Mouse (Mus musculus): Measurements from ENCODE around the gene Krt7. TPM values are rescaled to one million over a fixed set of nuclear protein-coding genes. Genes with fewer than 3 reads are reported as not detected.

Krt7 gene
- polyA plus RNA-seq, 1 experiment from 2014 or later, result 13.7 TPM

DNA sequence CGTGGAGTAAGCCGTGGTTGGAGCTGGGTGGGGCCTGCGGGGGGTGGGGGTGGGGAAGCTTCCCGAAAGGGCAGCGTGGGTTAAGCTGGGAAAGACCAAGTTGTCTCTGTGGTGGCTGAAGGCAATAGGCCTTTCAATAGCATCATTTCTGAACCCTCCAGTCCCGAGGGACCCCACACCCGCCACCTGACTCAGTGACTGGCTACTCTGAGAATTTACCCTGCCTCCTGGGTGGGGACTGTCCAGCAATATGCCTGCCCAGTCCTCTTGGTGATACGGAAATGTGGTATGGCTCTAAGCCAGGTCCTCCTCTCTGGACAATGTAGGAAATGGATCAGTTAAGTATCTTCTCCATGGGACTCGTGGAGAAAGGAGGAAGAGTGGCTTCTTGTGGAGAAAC lies 29.1 kb upstream of the Krt7 start:
- H3K9ac ChIP-seq (ENCODE audit: low read length), result no peak overlapping the region; the same call in 1 of the 2 replicates
- peaks cover 24 to 38% of the 10 kb centered on the region in 2 experiments for H3K4me1 ChIP-seq (ENCODE audit: control insufficient read depth in 2 of 2, insufficient read depth in 2 of 2, low read length in 2 of 2)
- H3K36me3 ChIP-seq (ENCODE audit: control insufficient read depth, insufficient read depth, low read length), result no peaks in the 10 kb centered on the region
- H3K9me3 ChIP-seq (ENCODE audit: control insufficient read depth, low read length), result no peaks in the 10 kb centered on the region
- no peak overlapping the region for H3K4me3 ChIP-seq (ENCODE audit: control insufficient read depth in 1 of 2, insufficient read depth in 1 of 2, low read depth in 1 of 2, low read length in 2 of 2)
- ATAC-seq (ENCODE audit: insufficient number of reproducible peaks, insufficient read depth, low FRiP score, low read depth), result no peak
- WGBS, result 38% methylated on average over 9 of the region's 9 CpGs
- H3K27me3 ChIP-seq (ENCODE audit: control insufficient read depth, insufficient read depth, low read length), result no peaks in the 10 kb centered on the region
- peak overlapping the region; percentile 15; the same call in 1 of the 2 replicates for H3K4me2 ChIP-seq (ENCODE audit: low read length)
- H3K27ac ChIP-seq (replicated peaks in 1 of 2; ENCODE audit: control insufficient read depth in 1 of 2, insufficient read depth in 1 of 2, low read depth in 2 of 2, low read length in 2 of 2), result no peak overlapping the region

DNA sequence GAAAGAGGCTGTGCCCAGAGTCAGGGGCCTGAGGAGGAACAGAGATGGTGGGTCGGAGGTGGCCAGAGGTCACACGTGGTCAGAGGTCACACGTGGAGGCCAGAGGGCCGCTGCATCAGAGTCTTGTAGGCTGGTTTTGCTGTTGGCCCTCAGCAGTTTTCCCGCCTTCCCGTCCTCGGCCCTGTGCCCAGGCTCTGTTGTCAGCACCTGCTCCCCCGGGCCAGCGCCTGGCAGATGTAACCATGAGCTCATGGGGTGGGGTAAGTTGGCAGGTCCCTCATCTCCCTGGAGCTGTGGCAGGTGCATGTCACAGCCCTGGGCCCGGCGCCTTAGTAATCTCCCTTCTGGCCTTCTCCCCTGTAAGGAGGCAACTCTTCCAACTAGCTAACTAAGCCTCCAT lies 28.0 kb upstream of the Krt7 start:
- no peaks in the 10 kb centered on the region for H3K36me3 ChIP-seq (ENCODE audit: control insufficient read depth, insufficient read depth, low read length)
- H3K4me3 ChIP-seq (ENCODE audit: control insufficient read depth in 1 of 2, insufficient read depth in 1 of 2, low read depth in 1 of 2, low read length in 2 of 2), result no peak overlapping the region
- H3K27me3 ChIP-seq (ENCODE audit: control insufficient read depth, insufficient read depth, low read length), result no peaks in the 10 kb centered on the region
- H3K27ac ChIP-seq (replicated peaks in 1 of 2; ENCODE audit: control insufficient read depth in 1 of 2, insufficient read depth in 1 of 2, low read depth in 2 of 2, low read length in 2 of 2), result no peak overlapping the region
- no peak overlapping the region for H3K9ac ChIP-seq (ENCODE audit: low read length)
- ATAC-seq (ENCODE audit: insufficient number of reproducible peaks, insufficient read depth, low FRiP score, low read depth), result no peak
- no peak overlapping the region for H3K4me2 ChIP-seq (ENCODE audit: low read length)
- H3K4me1 ChIP-seq (ENCODE audit: control insufficient read depth in 2 of 2, insufficient read depth in 2 of 2, low read length in 2 of 2), result peaks cover 20 to 38% of the 10 kb centered on the region in 2 experiments
- 70% methylated on average over 11 of the region's 11 CpGs for WGBS
- H3K9me3 ChIP-seq (ENCODE audit: control insufficient read depth, low read length), result no peaks in the 10 kb centered on the region

DNA sequence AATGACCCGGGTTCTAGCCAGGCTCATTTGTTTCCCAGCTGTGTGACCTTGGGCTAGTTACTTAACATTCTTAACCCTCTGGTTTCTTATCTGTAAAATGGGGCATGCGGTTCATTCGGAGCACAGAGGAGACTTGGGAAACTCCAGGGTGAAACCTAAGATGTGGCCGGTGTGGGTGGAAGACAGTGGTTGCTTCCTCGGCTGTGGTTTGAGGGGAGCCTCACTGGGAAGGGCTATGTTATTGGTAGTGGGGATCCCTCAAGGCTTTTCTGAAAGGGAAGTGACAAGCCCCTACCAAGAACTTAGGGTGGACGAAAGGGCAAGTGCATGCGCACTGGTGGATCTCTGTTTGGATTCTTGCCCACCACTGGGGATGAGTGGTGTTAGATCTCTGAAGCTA lies 26.2 kb upstream of the Krt7 start:
- H3K4me2 ChIP-seq (ENCODE audit: low read length), result no peak overlapping the region
- H3K4me3 ChIP-seq (ENCODE audit: control insufficient read depth in 1 of 2, insufficient read depth in 1 of 2, low read depth in 1 of 2, low read length in 2 of 2), result no peak overlapping the region
- H3K27me3 ChIP-seq (ENCODE audit: control insufficient read depth, insufficient read depth, low read length), result no peaks in the 10 kb centered on the region
- H3K9me3 ChIP-seq (ENCODE audit: control insufficient read depth, low read length), result no peaks in the 10 kb centered on the region
- peaks cover 27 to 47% of the 10 kb centered on the region in 2 experiments for H3K4me1 ChIP-seq (ENCODE audit: control insufficient read depth in 2 of 2, insufficient read depth in 2 of 2, low read length in 2 of 2)
- no peak for ATAC-seq (ENCODE audit: insufficient number of reproducible peaks, insufficient read depth, low FRiP score, low read depth)
- WGBS, result 71% methylated on average over 7 of the region's 7 CpGs
- no peak overlapping the region for H3K9ac ChIP-seq (ENCODE audit: low read length)
- no peaks in the 10 kb centered on the region for H3K36me3 ChIP-seq (ENCODE audit: control insufficient read depth, insufficient read depth, low read length)
- H3K27ac ChIP-seq (replicated peaks in 1 of 2; ENCODE audit: control insufficient read depth in 1 of 2, insufficient read depth in 1 of 2, low read depth in 2 of 2, low read length in 2 of 2), result no peak overlapping the region

DNA sequence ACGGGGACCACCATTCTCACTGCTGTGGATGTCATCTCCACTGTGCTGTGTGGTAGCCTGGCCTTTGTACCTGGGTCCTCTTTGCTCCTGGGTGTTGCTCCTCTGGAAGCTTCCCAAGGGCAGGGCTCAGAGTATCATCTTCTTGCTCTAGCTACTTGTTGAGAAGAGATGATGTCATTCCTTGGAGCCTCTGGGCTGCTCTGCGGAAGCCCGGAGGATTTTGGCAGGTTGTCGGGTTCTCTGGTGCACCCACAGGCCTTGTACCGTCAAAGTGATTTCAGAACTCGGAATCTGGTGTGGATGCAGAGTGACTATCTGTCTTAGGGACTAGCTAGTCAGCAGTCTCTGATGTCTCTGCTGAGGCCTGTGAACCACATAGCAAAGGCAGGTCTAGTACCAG lies 25.8 kb upstream of the Krt7 start:
- no peaks in the 10 kb centered on the region for H3K36me3 ChIP-seq (ENCODE audit: control insufficient read depth, insufficient read depth, low read length)
- peaks cover 27 to 47% of the 10 kb centered on the region in 2 experiments for H3K4me1 ChIP-seq (ENCODE audit: control insufficient read depth in 2 of 2, insufficient read depth in 2 of 2, low read length in 2 of 2)
- ATAC-seq (ENCODE audit: insufficient number of reproducible peaks, insufficient read depth, low FRiP score, low read depth), result no peak
- WGBS, result 65% methylated on average over 6 of the region's 6 CpGs
- H3K4me2 ChIP-seq (ENCODE audit: low read length), result no peak overlapping the region
- H3K27me3 ChIP-seq (ENCODE audit: control insufficient read depth, insufficient read depth, low read length), result no peaks in the 10 kb centered on the region
- no peak overlapping the region for H3K9ac ChIP-seq (ENCODE audit: low read length)
- H3K9me3 ChIP-seq (ENCODE audit: control insufficient read depth, low read length), result no peaks in the 10 kb centered on the region
- no peak overlapping the region for H3K4me3 ChIP-seq (ENCODE audit: control insufficient read depth in 1 of 2, insufficient read depth in 1 of 2, low read depth in 1 of 2, low read length in 2 of 2)
- H3K27ac ChIP-seq (replicated peaks in 1 of 2; ENCODE audit: control insufficient read depth in 1 of 2, insufficient read depth in 1 of 2, low read depth in 2 of 2, low read length in 2 of 2), result no peak overlapping the region

- Histone ChIP-seq H3K9me3 (ENCODE audit: control insufficient read depth, low read length) (no peaks in the 10 kb centered on the region), H3K27me3 (ENCODE audit: control insufficient read depth, insufficient read depth, low read length) (no peaks in the 10 kb centered on the region; the same call in 1 of the 2 replicates), H3K9ac (ENCODE audit: low read length) (no peak overlapping the region), H3K4me3 (ENCODE audit: control insufficient read depth in 1 of 2, insufficient read depth in 1 of 2, low read depth in 1 of 2, low read length in 2 of 2) (no peak overlapping the region), H3K27ac (replicated peaks in 1 of 2; ENCODE audit: control insufficient read depth in 1 of 2, insufficient read depth in 1 of 2, low read depth in 2 of 2, low read length in 2 of 2) (no peak overlapping the region), H3K4me2 (ENCODE audit: low read length) (no peak overlapping the region), H3K4me1 (ENCODE audit: control insufficient read depth in 2 of 2, insufficient read depth in 2 of 2, low read length in 2 of 2) (peaks cover 13 to 34% of the 10 kb centered on the region in 2 experiments), H3K36me3 (ENCODE audit: control insufficient read depth, insufficient read depth, low read length) (no peaks in the 10 kb centered on the region)
- no peak for ATAC-seq (ENCODE audit: insufficient number of reproducible peaks, insufficient read depth, low FRiP score, low read depth)
- 65% methylated on average over 3 of the region's 3 CpGs for WGBS
Observed at GRCm38 (mm10) chr15:101387176-101387575, 23.7 kb upstream of the Krt7 start.

GRCm38 (mm10) chr15:101388034-101388541 lies 22.8 kb upstream of the Krt7 start:
- H3K9me3 ChIP-seq (ENCODE audit: control insufficient read depth, low read length), result no peaks in the 10 kb centered on the region
- no peaks in the 10 kb centered on the region for H3K36me3 ChIP-seq (ENCODE audit: control insufficient read depth, insufficient read depth, low read length)
- WGBS, result 14% methylated on average over 5 of the region's 5 CpGs
- ATAC-seq (ENCODE audit: insufficient number of reproducible peaks, insufficient read depth, low FRiP score, low read depth), result no peak
- no peaks in the 10 kb centered on the region; the same call in 1 of the 2 replicates for H3K27me3 ChIP-seq (ENCODE audit: control insufficient read depth, insufficient read depth, low read length)
- H3K4me3 ChIP-seq (ENCODE audit: control insufficient read depth in 1 of 2, insufficient read depth in 1 of 2, low read depth in 1 of 2, low read length in 2 of 2), result no peak overlapping the region
- H3K9ac ChIP-seq (ENCODE audit: low read length), result no peak overlapping the region
- no peak overlapping the region for H3K4me2 ChIP-seq (ENCODE audit: low read length)
- no peak overlapping the region for H3K27ac ChIP-seq (replicated peaks in 1 of 2; ENCODE audit: control insufficient read depth in 1 of 2, insufficient read depth in 1 of 2, low read depth in 2 of 2, low read length in 2 of 2)
- peaks cover 13 to 28% of the 10 kb centered on the region in 2 experiments for H3K4me1 ChIP-seq (ENCODE audit: control insufficient read depth in 2 of 2, insufficient read depth in 2 of 2, low read length in 2 of 2)

- Histone ChIP-seq H3K36me3 (ENCODE audit: control insufficient read depth, insufficient read depth, low read length) (no peaks in the 10 kb centered on the region), H3K4me3 (ENCODE audit: control insufficient read depth in 1 of 2, insufficient read depth in 1 of 2, low read depth in 1 of 2, low read length in 2 of 2) (no peak overlapping the region), H3K4me1 (ENCODE audit: control insufficient read depth in 2 of 2, insufficient read depth in 2 of 2, low read length in 2 of 2) (peaks cover 7 to 18% of the 10 kb centered on the region in 2 experiments), H3K9me3 (ENCODE audit: control insufficient read depth, low read length) (no peaks in the 10 kb centered on the region), H3K4me2 (ENCODE audit: low read length) (no peak overlapping the region), H3K9ac (ENCODE audit: low read length) (no peak overlapping the region), H3K27me3 (ENCODE audit: control insufficient read depth, insufficient read depth, low read length) (no peaks in the 10 kb centered on the region; the same call in 1 of the 2 replicates), H3K27ac (replicated peaks in 1 of 2; ENCODE audit: control insufficient read depth in 1 of 2, insufficient read depth in 1 of 2, low read depth in 2 of 2, low read length in 2 of 2) (no peak overlapping the region)
- WGBS, result 83% methylated on average over 5 of the region's 5 CpGs
- ATAC-seq (ENCODE audit: insufficient number of reproducible peaks, insufficient read depth, low FRiP score, low read depth), result no peak
Observed at GRCm38 (mm10) chr15:101390203-101390602, 20.6 kb upstream of the Krt7 start.

DNA sequence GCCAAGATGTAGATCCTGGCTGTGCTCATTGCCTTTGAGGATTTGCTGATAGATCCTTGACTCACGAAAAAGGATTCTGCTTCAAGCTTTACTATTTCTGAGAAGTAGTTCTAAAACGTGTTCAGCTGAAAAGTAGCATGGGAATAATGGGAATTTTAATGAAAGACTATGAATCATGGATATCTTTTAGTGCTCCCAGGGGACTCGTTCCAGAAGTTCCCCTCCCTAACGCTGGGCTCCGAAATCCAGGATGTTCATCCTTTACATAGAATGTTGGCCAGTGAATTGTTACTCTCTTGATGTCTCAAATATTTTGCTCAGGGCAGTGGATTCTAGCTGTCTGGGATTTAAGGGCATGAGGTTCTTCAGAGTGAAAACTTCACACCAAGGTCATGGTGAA lies 18.6 kb upstream of the Krt7 start:
- no peak for ATAC-seq (ENCODE audit: insufficient number of reproducible peaks, insufficient read depth, low FRiP score, low read depth)

More for the DNA sequence above, 18.6 kb upstream of the Krt7 start:
- Histone ChIP-seq H3K27me3 (ENCODE audit: control insufficient read depth, insufficient read depth, low read length) (no peaks in the 10 kb centered on the region; the same call in 1 of the 2 replicates), H3K9me3 (ENCODE audit: control insufficient read depth, low read length) (no peaks in the 10 kb centered on the region), H3K4me2 (ENCODE audit: low read length) (no peak overlapping the region), H3K27ac (replicated peaks in 1 of 2; ENCODE audit: control insufficient read depth in 1 of 2, insufficient read depth in 1 of 2, low read depth in 2 of 2, low read length in 2 of 2) (no peak overlapping the region), H3K36me3 (ENCODE audit: control insufficient read depth, insufficient read depth, low read length) (no peaks in the 10 kb centered on the region), H3K4me3 (ENCODE audit: control insufficient read depth in 1 of 2, insufficient read depth in 1 of 2, low read depth in 1 of 2, low read length in 2 of 2) (no peak overlapping the region), H3K4me1 (ENCODE audit: control insufficient read depth in 2 of 2, insufficient read depth in 2 of 2, low read length in 2 of 2) (peaks cover 11 to 19% of the 10 kb centered on the region in 2 experiments), H3K9ac (ENCODE audit: low read length) (no peak overlapping the region)
- WGBS, result 76% methylated on average over 5 of the region's 5 CpGs
